Mouse (Mus musculus) erythroid progenitor cell, adult 5-6 weeks (primary cell): ENCODE measurements around the gene Lck. TPM values are rescaled to one million over a fixed set of nuclear protein-coding genes. Genes with fewer than 3 reads are reported as not detected.

Experiments
- ATAC-seq: replicated peaks from 2 replicates; pipeline ENCODE4 v1.8.0; 2016; ENCODE audit warnings: moderate number of reproducible peaks, mild to moderate bottlenecking, moderate TSS enrichment, inconsistent platforms; ENCODE audit not compliant: poor library complexity, low FRiP score, severe bottlenecking
- total RNA-seq, 2 experiments: library from RNA; stranded (forward) in 1 of 2; stranded (reverse) in 1 of 2; fragments of 150-400 nt in 1 of 2; fragments of 186-747, 209-891 nt in 1 of 2; gene quantifications; 2 replicates each; pipeline versions ENCODE4 v1.2.3 to v1.2.4; 2015 to 2017; ENCODE audit warnings: low replicate concordance in 2 of 2

The Lck gene
- total RNA-seq (2015; ENCODE audit: low replicate concordance) (8.0 and 23.1 TPM in 2 replicates), total RNA-seq (2017; ENCODE audit: low replicate concordance) (8.5 and 10.1 TPM in 2 replicates)

DNA sequence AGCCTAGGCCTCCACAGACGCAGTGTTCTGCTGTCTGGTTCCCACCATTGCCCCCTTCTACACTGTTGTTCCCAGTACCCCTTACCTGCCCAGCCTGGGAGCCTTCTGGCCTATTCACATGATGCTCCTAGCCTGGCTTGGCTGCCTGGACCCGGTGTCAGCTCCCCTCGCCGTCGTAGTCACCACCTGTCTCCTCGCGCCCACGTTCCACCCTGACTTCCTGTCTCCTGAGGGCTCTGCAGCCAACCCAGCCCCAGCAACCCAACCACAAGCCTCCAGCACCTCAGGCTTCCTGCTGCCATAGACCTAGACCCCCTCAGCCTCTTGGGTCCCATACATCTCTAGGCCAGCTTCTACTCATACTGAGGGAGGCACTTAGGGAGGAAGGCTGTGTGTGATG, at the start of gene Lck:
Gene Lck, minus strand, starts transcription at position 212 of the 400 bp plus-strand sequence.
- ATAC-seq = no peak

DNA sequence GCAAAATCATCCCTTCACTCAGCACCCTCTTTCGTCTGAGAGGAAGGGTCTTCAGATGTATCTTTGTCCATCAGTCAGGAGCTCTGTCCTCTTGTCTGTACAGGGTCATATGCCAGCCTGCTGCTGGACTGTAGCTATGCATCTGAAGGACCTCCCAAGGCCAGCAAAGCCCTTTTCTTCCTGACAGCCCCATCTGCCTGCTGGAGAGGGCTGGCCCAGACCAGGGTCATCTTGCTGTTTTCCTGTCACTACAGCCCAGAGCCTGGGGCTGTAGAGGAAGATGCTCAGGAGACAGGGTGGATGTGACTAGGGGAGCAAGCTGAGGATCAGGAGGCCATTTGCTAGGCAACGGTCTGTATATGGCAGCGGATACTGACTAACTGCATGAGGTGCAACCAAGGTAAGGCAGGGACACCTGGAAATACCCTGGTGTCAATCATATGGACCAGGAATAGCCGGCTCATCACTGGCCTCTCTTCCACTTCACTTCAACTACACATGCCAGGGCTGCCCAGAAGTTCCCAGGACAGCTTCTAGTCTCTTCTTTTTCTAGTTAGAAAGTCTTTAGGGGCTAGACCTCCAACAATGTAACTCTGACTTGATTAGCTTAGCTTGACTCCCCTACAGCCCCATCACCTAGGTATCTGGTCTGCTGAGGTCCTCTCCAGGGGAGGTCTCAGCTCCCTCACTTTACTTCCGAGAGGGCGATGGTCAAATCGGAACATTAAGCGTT, 49.5 kb upstream of the Lck start:
- no peak for ATAC-seq

DNA sequence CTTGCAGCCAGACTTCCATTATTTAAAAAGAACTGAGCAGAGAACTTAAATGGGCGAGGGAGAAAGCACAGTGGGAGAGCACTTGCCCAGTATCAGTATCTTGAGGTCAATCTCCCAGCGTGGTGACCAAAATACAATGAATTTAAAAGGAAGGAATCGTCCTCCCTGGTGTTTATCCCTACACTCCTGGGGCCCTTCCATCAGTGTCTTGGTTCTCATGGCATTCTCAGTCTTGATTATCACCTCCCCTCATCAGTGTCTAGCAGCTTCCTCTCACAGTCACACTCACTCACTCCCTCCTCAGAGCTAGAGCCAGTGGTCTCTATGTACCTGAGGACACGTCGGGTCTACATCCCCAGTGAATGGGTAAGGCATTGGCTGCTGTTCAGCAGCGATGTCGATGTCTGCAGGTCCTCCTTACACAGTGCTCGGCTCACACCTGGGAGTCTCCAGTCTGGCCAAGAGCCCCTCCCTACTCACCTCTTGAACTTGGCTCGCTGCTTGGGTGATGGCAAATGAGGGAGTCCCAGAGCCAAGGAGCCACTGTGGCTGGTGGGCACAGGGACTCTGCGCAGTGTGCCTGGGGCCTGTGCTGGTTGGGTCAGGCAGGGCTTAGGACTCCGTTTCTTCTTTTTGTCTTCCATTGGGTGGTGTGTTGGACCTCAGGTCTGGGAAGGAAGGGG, 48.8 kb upstream of the Lck start:
- ATAC-seq = no peak

DNA sequence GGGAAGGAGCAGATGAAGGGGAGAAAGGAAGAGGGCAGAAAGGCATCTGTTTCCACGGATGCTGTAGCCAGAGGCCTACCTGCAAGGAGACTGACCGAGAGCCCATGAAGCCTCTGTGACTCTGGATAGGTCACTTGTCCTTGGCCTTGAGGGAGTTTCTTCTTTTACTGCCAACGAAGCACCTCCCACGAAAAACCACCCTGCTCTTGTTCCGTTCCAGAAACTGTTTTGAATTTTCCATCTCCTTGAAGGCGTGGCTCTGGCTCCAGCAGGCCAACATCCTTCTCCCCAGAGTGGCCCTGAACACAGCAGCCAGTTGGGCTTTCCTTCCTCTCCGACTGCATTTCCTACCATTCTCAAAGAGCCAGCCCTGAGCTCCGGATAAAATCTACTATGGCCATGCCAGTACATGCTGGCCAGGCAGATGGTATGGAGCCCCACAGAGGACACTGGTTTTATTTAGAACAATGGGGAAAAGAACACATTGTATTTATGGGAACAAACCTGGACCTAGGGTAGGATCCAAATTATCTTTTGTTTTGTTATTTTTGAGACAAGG, 47.9 kb upstream of the Lck start:
- no peak for ATAC-seq

DNA sequence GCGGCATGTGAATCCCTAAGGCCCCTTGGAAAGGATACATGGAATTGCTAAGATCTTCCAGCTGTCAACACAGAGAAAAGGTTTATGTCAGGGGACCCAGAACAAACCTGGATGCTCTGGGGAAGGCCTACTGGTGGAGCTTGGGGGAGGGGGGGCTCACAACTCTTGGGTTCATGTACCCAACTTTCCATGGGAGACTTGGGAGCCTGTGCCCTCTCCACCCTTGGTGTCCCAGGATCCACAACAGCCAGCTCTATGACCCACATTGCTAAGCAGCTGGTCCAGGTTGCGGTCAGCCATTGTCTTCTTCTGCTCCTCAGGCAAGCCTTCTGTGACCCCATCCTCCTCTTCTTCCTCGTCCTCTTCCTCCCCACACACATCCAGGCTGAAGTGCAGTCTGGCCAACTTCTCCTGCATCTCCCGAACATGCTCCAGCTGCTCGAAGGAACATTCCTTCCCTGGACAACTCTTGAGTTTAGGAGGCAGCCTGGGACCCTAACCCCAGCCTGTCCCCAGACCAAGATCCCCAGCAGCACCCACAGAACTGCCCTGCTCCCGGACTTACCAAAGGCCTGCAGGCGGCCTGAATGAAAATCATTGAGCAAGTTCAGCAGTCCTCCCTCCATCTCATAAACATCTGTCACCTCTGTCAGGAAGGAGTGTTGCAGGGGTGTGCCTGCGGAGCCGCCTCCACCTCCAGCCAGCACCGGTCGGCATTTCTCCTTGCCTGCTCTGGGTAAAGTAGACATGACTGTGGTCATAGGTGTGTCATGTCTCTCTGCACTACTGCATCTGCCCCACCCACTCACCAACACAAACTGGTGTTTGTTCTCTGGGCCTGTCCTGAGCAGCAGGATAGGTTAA, 47.2 kb upstream of the Lck start:
- ATAC-seq = no peak

DNA sequence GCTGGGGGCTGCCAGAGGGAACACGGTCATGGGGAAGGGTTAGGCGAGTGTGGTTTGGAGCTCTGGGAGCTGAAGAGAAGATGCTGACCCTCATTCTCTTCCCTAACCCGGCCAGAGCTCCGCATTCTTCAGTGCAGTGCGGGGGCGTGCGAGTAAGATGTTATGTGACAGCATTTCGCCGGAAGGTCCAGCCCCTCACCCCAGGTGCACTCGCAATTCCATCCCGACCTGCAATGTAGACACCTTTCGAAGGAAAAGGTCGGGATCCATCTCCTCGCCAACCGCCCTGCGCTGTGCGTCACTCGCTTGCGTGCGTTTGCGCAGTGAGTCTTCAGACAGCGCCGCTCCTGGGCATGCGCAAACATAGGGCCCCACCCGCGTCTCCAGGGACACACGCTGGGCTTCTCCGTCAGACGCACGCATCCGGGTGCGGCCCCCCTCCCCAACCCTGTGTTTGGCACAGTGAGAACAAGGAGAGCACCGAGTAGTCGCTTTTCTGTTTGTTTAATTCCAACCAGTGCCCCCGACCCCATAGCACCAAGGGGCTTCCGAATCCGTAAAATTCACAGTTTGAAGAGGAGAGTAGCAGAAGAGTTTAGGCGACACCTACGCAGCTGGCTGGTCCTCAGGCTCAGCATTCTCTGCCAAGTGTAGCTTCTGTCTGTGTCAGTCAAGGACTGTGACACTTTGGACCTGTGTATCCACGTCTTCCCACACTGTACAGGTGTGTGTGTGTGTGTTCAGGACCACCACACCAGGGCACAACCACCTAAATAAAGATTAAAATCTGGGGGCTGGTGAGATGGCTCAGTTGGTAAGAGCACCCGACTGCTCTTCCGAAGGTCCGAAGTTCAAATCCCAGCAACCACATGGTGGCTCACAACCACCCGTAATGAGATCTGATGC, 45.6 kb upstream of the Lck start, which contains the start of gene Iqcc:
Gene Iqcc, minus strand, starts transcription at position 314 of the 906 bp plus-strand sequence.
- ATAC-seq = peak; percentile 96

DNA sequence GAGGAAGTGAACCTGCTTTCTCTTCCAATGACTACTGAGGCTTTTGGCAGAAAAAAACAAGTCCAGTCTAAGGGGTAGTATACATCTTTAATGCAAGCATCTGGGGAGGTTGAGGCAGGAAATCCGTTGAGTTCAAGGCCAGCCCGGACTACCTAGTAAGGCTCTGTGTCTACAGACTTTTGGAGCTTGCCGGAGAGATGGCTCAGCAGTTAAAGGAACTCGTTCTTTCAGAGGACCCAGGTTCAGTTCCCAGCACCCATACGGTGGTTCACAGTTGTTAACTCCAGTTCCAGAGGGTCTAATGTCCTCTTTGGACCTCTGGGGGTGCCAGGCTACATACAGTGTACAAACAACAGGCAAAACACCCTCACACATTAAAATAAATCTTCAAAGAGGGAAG, 44.6 kb upstream of the Lck start:
- ATAC-seq = no peak

DNA sequence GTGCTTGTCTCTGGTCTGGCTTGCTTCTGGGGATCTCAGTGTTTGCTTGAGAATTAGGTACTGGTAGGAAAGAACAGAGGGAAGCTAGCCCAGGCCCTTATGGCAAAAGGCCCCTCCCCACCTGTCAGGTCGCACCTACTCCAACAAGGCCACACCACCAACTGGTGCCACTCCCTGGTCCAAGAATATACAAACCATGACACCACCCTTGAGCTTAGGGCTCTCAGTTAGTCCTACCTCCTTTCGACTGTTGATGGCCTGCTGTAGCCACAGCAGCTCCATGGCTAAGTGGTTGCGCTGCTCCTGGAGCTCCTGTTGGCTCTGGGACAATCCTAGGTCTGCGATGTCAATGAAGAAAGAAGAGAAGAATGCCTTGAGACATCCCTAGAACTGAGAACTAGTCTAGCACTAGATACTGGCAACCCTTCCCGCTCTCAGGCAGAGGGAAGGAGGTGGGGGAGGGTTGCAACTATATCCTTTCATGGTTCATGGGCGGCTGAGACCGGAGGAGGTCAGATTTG, 43.7 kb upstream of the Lck start:
- no peak for ATAC-seq

DNA sequence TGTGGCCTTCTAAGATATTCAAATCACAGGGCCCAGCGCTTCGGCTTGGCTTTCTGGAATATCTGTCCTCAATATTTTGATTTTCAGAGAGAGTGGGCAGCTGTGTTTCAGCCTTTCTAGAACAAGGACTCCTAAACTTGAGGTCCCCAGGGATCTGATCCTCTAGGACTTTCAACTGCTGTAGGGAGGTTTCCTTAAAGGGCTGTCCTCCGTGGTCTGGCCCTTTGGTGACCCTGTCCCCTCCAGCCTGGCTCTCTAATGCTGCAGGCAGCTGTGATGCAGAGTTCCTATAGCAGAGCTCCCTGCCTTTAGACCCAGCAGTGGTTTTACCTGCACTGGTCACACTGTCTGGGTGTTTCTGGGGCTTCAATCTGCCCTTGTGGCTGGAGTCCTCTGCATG, 43.2 kb upstream of the Lck start:
- ATAC-seq = no peak

DNA sequence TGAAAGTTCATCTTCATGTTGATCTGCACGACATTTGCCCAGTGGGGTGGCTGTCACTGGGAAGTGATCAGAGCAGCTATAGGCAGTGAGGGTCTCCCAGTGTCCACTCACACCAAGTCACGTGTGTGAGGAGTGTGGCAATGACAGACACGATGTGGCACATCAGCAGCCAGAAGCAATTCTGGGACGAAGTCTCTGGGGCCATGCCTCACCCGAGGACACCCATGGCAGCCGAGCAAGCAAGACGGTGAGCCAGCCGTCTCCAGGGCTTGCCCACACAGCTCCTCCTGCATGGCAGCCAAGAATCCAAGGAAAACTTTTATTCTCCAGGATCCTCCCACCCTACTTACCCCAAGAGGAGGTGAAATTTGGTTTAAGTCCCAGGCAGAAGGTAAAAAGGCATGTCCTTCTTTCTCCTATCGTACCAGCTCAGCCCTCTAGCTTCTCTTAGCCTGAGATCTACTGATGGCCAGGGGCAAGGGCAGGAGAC, 42.4 kb upstream of the Lck start:
- ATAC-seq = no peak

DNA sequence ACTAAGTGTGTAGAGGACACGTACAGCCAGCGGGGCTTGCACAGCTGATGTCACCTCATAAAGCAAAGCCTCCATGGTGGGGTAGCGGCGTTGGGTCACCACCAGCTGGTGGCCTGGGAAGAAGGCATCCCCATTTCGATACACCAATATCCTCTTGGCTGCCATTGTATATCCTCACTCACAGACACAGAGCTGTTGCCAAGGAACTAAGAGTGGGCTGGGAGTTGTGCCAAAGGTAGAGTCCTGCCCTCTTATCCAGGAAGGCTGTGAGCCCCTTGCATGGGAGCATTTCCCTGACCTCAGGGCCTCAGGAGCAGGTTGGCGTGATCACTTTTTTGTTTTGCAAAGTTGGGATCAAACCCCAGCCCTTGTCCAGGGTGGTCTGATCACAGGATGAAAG, 40.7 kb upstream of the Lck start, which contains the start of gene Dcdc2b:
Gene Dcdc2b, minus strand, starts transcription at position 165 of the 400 bp plus-strand sequence.
- no peak for ATAC-seq

DNA sequence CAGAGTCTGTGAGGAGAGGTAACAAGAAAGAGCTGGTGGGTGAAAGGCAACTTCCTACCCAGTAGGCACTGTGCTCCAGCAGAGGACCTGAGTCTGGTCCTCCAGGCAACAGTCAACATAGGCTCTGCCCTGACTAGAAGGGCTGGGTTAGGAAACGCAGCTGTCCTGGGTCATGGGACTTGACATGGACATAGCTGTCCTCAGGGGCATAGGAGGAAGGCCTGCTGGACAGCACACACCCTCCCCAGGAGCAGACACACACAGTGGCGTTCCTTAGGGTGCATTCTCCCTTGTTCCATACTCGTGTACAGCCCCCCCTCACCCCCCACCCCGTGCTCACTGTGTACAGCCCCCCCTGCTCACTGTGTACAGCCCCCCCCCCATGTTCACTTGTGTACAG, 37.0 kb upstream of the Lck start:
- ATAC-seq = no peak

DNA sequence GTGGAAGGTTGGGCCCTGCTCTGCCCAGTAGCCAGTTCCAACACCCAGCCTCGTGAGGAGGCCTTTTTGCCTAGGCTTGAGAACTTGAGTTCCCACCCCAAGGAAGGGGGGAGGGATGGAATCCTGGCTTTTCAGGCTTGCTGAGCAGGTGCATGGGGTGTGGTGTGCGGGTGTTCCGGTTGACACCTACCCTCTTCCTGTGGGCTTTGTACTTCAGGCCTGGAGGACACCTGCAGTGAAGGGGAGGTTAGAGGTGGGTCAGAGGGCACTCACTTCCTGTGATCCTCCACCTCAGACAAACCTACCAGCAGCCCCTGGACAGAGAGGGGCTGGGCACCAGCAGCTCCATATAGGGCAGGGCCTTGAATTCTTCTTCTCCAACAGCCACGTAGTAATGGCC, 36.6 kb upstream of the Lck start:
- ATAC-seq = no peak

DNA sequence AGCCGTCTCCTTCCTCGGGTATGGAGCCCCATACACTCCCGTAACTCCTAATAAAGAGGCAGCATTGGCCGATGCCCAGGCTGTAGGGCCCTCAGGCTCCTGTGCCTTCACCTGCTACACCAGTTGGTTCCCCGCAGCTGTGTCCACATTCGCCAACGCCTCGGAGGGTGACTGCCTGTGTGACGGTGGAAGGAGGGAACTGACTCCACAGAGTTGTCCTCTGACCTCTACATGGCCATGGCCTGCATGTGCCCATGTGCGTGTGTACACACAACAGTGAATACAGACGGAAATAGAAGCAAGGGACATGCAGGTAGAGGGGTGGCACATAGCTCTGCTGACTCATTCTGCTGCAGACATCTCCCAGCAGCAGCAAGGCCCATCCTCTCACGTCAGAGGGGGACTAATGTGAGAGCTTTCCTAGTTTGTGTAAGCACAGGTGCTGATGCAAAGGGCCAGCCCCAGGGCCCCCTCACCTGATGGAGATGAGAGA, 35.7 kb upstream of the Lck start:
- ATAC-seq = no peak

DNA sequence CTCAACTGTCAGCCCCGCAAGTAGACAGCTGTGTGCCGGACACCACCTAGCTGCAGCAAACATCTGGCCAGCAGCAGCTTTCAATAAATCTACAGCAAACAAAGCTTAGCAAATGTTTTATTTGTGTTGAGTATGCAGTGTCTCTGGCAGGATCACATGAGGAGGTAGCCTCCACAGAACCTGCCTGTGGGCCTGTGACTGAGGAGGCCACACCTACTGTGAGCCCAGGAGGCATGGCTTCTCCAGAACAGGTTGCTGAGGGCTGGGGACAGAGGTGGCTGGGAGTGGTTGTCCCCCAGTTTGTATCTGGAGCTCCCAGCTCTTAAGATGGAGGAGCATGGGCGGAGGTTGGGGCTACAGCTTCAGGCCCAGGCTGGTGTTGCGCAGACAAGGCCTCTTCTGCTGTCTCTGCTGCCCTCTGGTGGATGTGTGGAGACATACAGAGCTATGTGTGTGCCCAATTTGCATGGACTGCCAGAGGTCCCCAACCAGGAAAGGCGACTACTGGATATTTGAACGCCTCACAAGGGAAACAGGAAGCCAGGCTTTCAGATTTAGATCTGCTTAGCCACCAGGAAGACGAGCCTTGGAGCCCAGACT, 35.1 kb upstream of the Lck start:
- ATAC-seq = peak; percentile 86

DNA sequence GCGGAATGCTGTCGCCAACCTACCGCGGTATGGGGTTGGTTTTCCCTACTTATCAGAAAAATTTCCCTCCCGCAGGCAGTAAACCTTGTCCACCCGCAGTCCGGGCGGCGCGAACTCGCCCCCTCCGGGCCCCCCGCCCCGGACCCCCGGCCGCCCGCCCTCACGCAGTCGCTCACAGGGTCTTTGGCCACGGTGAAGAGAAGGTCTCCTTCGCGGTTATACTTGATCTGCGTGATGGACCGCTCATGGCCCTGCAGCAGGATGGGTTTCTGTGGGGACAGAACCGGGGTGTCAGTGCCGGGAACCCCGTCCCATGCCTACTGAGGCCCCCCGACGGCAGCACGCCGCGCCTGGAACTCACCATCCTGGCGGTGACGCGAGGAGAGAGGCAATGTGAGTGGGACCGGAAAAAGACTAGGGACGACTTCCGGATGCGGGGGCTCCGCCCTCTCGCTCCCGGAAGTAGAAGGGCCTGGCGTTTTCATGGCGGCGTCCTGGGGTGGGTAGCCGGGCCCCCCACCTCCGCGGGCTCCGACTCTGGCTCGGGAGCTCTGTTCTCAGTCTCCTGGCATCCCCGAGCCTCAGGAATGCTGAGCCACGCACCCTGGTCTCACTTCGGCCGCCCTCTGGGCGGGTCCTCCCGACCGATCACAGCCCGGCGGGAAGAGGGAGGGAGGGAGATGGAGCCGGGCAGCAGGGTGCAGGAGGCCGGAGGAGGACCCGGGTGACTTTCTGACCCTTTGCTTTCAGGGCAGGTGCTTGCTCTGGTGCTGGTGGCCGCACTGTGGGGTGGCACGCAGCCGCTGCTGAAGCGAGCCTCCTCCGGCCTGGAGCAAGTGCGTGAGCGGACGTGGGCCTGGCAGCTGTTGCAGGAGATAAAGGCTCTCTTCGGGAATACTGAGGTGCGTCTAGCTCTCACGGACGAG, 27.1 kb upstream of the Lck start, which contains the start of the genes Eif3i and Tmem234:
Gene Eif3i, minus strand, starts transcription at position 416 of the 926 bp plus-strand sequence.
Gene Tmem234, plus strand, starts transcription at position 436 of the 926 bp plus-strand sequence.
- ATAC-seq = peak; percentile 96

DNA sequence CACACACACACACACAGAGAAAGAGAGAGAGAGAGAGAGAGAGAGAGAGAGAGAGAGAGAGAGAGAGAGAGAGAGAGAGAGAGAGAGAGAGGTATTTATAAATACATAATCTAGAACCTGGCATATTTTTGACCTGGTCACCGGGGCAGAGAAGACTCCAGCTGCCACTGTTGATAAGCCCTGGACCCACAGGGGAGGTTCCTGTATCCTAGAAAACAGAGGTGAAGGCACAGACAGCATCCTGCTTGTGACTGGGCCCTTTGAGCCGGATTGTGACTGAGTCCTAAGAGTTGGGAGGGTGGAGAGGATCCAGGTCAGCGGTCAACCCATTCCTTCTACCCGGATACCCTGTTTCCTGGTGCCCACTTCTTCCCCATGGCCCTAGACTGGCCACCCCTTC, 15.4 kb upstream of the Lck start:
- peak; percentile 91 for ATAC-seq
